Mouse (Mus musculus) heart, postnatal 0 days (tissue): ENCODE data around the gene Rnf19b. TPM values are rescaled to one million over a fixed set of nuclear protein-coding genes. Genes with fewer than 3 reads are reported as not detected.
A peak's percentile ranks its signal among the peaks of the same experiment; 100 is the strongest.

Source experiments
- ATAC-seq: fragments of 200-750 bp; cut with Nextera tagmentation; 2 replicates; pipeline ENCODE4 v1.8.0; 2017; ENCODE audit warnings: low read depth, moderate number of reproducible peaks, moderate library complexity; ENCODE audit not compliant: insufficient read depth
- DNase-seq: peaks from one replicate; pipeline ENCODE4 v3.0.0-alpha.2; 2016; ENCODE audit warnings: low spot score
- H3K27ac ChIP-seq: fragments of 300-500 bp; sonication (generic); 2 replicates; pipeline ENCODE4 v1.5.1; 2014; ENCODE audit warnings: low read depth, mild to moderate bottlenecking
- H3K27me3 ChIP-seq: fragments of 300-500 bp; sonication (generic); 2 replicates; pipeline ENCODE4 v1.6.1; 2014; ENCODE audit warnings: low read length, mixed read lengths; ENCODE audit not compliant: control insufficient read depth, insufficient read depth
- H3K36me3 ChIP-seq: fragments of 300-500 bp; sonication (generic); replicated peaks from 2 replicates; pipeline ENCODE4 v1.6.1; 2014; ENCODE audit warnings: low read length, mixed read lengths; ENCODE audit not compliant: control insufficient read depth, insufficient read depth
- H3K4me1 ChIP-seq: fragments of 300-500 bp; sonication (generic); 2 replicates; pipeline ENCODE4 v1.6.1; 2014; ENCODE audit warnings: antibody characterized with exemption; ENCODE audit not compliant: control insufficient read depth, insufficient read depth
- H3K4me2 ChIP-seq: fragments of 300-500 bp; sonication (generic); 2 replicates; pipeline ENCODE4 v1.6.1; 2014; ENCODE audit warnings: low read depth, mild to moderate bottlenecking, low read length, moderate library complexity
- H3K4me3 ChIP-seq: fragments of 300-500 bp; sonication (generic); 2 replicates; pipeline ENCODE4 v1.5.1; 2014; ENCODE audit warnings: low read depth, low read length
- H3K9ac ChIP-seq: fragments of 300-500 bp; sonication (generic); replicated peaks from 2 replicates; pipeline ENCODE4 v1.6.1; 2014; ENCODE audit warnings: low read depth, low read length, mixed read lengths
- H3K9me3 ChIP-seq: fragments of 300-500 bp; sonication (generic); replicated peaks from 2 replicates; pipeline ENCODE4 v1.6.1; 2016; ENCODE audit warnings: low read length; ENCODE audit not compliant: control insufficient read depth
- CTCF ChIP-seq: IDR thresholded peaks from 2 replicates; pipeline ENCODE4 v1.5.1; 2016; ENCODE audit warnings: antibody characterized with exemption, control low read depth, low read depth
- EP300 ChIP-seq: IDR thresholded peaks from 2 replicates; pipeline ENCODE4 v1.6.1; 2016; ENCODE audit warnings: antibody characterized with exemption, low read depth
- WGBS: fragments of 180-500 bp; shearing (Covaris S2); extraction: QIAGEN DNeasy Blood & Tissue Kit; methylation state at CpG from one replicate; pipeline ENCODE4 v1.1.7; 2014; 5-methylcytosine and 5-hydroxymethylcytosine counted together
- polyA plus RNA-seq: library from polyadenylated mRNA; unstranded; fragments of >200 nt; fragmentation: Nextera tagmentation; extraction: Ambion mirVana; gene quantifications from 2 replicates; pipeline ENCODE4 v1.2.1, GENCODE M21; 2015
- total RNA-seq: library from RNA; depleted of rRNA; stranded (reverse); fragments of >200 nt; gene quantifications from 2 replicates; pipeline ENCODE4 v1.2.3, GENCODE M21; 2014; ENCODE audit warnings: low replicate concordance

Gene Rnf19b
- total and polyA plus RNA-seq, 2 experiments from 2014 or later = 7.2 to 46.0 TPM

- no peak overlapping the region for H3K4me3 ChIP-seq
- TF ChIP-seq CTCF (no peak), EP300 (no peak)
- peaks cover 68% of the 10 kb centered on the region for H3K27me3 ChIP-seq
- H3K4me2 ChIP-seq = no peak overlapping the region
- H3K36me3 ChIP-seq = no peaks in the 10 kb centered on the region
- DNase-seq (no peak), ATAC-seq (no peak)
- H3K27ac ChIP-seq = no peak overlapping the region
- 20% methylated on average over 8 of the region's 8 CpGs for WGBS
- H3K9me3 ChIP-seq = no peaks in the 10 kb centered on the region
- peaks cover 4% of the 10 kb centered on the region; the same call in 1 of the 2 replicates for H3K4me1 ChIP-seq
- no peak overlapping the region for H3K9ac ChIP-seq
Observed at GRCm38 (mm10) chr4:129122719-129123118, 64.6 kb downstream of the Rnf19b start.

GRCm38 (mm10) chr4:129124652-129125146 lies 66.6 kb downstream of the Rnf19b start:
- no peak overlapping the region for H3K4me2 ChIP-seq
- ATAC-seq (no peak), DNase-seq (no peak)
- no peak overlapping the region for H3K4me3 ChIP-seq
- H3K9ac ChIP-seq = no peak overlapping the region
- 4% methylated on average over 13 of the region's 13 CpGs for WGBS
- TF ChIP-seq CTCF (no peak), EP300 (no peak)
- peaks cover 69% of the 10 kb centered on the region for H3K27me3 ChIP-seq
- H3K27ac ChIP-seq = no peak overlapping the region
- H3K4me1 ChIP-seq = peaks cover 4% of the 10 kb centered on the region; the same call in 1 of the 2 replicates
- H3K9me3 ChIP-seq = no peaks in the 10 kb centered on the region
- no peaks in the 10 kb centered on the region for H3K36me3 ChIP-seq

- Histone ChIP-seq H3K27ac (no peak overlapping the region), H3K9me3 (no peaks in the 10 kb centered on the region), H3K9ac (no peak overlapping the region), H3K4me2 (peak overlapping the region; percentile 25; the same call in 1 of the 2 replicates), H3K27me3 (peaks cover 64% of the 10 kb centered on the region), H3K4me1 (peaks cover 7% of the 10 kb centered on the region; the same call in 1 of the 2 replicates), H3K4me3 (0 out of 2 replicates have a peak overlapping the region, but pooled peaks have one; percentile 1), H3K36me3 (no peaks in the 10 kb centered on the region)
- no peak for DNase-seq
- TF ChIP-seq CTCF = no peak
- no peak for TF ChIP-seq EP300
- WGBS = 6% methylated on average over 19 of the region's 19 CpGs
- no peak for ATAC-seq
Observed at GRCm38 (mm10) chr4:129125736-129126451, 67.8 kb downstream of the Rnf19b start.

- Histone ChIP-seq H3K27me3 (peaks cover 37% of the 10 kb centered on the region), H3K9me3 (no peaks in the 10 kb centered on the region), H3K4me3 (no peak overlapping the region), H3K4me2 (no peak overlapping the region), H3K36me3 (no peaks in the 10 kb centered on the region), H3K9ac (no peak overlapping the region), H3K4me1 (peaks cover 7% of the 10 kb centered on the region; the same call in 1 of the 2 replicates), H3K27ac (no peak overlapping the region)
- 48% methylated on average over 13 of the region's 13 CpGs for WGBS
- ATAC-seq = no peak
- TF ChIP-seq CTCF (no peak), EP300 (no peak)
- DNase-seq = no peak
Observed at GRCm38 (mm10) chr4:129128582-129129338, 70.7 kb downstream of the Rnf19b start.

GRCm38 (mm10) chr4:129129387-129129786 lies 71.3 kb downstream of the Rnf19b start:
- no peak for DNase-seq

More at GRCm38 (mm10) chr4:129129387-129129786, 71.3 kb downstream of the Rnf19b start:
- no peaks in the 10 kb centered on the region for H3K36me3 ChIP-seq
- H3K9ac ChIP-seq = no peak overlapping the region
- no peaks in the 10 kb centered on the region for H3K9me3 ChIP-seq
- WGBS = 39% methylated on average over 9 of the region's 9 CpGs
- peaks cover 33% of the 10 kb centered on the region for H3K27me3 ChIP-seq
- H3K4me3 ChIP-seq = no peak overlapping the region
- no peak for TF ChIP-seq EP300
- no peak for TF ChIP-seq CTCF
- H3K4me1 ChIP-seq = peaks cover 7% of the 10 kb centered on the region; the same call in 1 of the 2 replicates
- H3K4me2 ChIP-seq = no peak overlapping the region
- ATAC-seq = no peak
- H3K27ac ChIP-seq = no peak overlapping the region
